Mouse (Mus musculus) urinary bladder, postnatal 10 days (tissue): ENCODE data around the gene Gpr1.
"Not testable (repeated sequence)": the region's sequence is repeated elsewhere in the genome, so short reads cannot be mapped to it uniquely, and the experiment has no call there.

Source experiments
- DNase-seq: peaks from one replicate; pipeline ENCODE4 v3.0.0; 2022; ENCODE audit warnings: low spot score

The Gpr1 gene

DNA sequence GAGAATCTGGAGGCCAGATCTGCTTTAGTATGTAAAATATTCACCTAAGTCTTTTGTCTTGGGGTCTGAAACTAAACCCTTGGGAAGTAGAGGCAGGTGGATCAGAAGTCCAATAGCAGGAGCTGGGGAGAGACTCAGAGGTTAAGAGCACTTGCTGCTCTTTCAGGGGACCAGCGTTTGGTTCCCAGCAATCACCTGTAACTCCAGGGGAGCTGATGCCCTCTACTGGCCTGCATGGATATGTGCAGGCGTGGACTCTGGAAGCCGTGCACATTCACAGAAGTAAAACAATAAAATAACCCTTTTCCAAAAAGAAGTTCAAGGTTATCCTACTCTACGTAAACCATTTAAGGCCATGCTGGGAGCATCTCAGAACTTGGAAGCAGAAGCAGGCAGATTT is 4.9 kb upstream of the Gpr1 start:
- DNase-seq = no peak

DNA sequence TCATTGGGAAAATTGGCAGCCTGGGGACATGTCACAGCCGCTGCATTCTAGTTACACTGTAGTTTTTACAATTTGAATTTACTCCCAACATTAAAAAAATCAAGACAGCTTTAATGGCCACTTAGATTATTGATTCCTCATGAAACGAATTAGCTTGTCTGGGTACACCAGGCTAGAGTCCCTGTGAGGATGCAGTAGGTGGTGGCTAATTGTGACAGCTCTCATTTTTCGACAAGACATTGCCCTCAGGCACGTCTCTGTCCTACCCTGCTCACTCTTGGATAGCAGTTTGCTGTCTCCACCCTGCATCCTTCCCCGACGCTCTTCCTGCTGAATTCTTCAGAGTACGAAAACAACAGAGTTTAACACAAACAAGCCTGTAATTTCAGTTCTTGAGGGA is 288 bp upstream of the Gpr1 start:
- no peak for DNase-seq

DNA sequence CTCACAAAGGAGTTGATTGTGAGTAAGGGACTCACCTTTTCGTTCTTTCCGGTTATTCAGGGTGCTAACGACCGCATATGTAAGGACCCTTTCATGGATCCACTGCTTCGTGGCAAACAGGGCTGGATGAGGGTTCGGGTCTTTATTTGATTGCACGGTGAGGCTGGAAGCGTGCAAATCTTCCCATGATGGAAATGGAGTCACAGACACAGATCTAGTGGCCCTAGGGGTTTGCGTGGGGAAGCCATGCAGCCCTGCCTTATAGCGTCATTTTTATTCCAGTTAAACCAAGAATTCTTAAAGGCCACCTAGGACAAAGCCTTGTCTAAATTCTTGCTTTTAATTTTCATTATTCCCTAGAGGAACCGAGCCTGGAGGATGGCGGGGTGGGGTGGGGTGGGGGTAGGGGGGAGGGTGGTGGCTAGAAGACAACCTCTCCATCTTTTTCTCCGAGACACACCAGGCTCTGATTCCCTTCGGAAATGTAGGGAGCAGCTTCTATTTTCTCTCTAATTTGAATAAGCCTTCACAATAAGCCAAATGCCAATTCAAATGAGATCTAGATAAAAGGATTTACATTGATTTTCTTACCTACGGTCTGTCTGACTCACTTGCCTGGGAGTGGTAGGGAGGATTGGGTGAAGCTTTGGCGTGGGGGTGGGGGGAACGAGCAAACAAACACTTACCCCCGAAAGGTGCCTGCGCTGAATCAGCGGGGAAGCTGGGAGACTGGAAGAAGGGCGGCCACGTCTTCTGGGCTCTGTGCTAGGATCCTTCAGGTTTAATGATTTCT is 669 bp downstream of the Gpr1 start:
- DNase-seq = no peak

DNA sequence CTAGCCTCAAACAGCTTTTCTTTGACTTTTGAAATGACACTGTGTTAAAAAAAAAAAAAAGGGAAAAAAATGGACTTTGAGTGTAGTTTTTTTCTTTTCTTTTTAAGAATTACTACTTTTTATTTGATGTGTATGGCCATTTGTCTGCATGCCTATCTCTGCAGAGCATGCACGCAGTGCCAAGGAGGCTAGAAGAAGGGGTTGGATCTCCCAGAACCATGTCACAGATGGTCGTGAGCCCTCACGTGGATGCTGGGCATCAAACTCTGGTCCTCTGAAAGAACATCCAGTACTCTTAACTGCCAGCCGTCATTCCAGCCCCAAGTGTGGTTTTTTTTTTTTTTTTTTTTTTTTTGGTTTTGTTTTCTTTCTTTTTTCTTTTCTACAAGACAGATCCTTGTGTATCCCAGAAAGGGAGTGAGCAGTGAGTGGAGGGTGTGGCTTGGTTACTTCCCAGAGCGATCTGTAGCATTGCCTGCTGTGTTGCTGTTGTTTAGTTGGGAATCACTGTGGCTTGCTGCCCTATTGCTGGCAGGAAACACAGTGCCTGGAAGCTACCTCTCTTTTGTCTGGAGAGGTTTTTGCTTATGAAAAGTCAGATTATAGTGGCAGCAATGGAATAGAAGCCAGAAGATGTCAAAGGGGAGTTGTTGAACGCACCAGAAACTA is 4.3 kb downstream of the Gpr1 start:
- DNase-seq = no peak

DNA sequence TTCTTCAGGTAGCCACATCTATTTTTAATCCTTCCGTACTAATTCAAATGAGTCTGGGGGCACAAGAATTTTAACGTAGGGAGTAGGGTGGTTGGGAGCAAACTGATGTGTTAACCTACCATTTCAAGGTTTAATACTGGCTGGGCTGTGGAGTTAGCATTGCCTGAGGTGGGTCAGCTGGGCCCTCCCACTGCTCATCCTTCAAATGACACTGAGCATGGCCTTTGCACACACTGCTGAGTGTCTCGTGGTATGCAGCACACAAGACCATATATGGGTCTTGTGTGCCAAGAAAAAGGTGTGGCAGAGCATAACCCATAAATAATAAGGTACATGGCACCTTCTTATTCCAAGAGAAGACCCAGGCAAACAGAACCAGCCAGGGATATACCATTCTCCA is 6.7 kb downstream of the Gpr1 start:
- DNase-seq = no peak

DNA sequence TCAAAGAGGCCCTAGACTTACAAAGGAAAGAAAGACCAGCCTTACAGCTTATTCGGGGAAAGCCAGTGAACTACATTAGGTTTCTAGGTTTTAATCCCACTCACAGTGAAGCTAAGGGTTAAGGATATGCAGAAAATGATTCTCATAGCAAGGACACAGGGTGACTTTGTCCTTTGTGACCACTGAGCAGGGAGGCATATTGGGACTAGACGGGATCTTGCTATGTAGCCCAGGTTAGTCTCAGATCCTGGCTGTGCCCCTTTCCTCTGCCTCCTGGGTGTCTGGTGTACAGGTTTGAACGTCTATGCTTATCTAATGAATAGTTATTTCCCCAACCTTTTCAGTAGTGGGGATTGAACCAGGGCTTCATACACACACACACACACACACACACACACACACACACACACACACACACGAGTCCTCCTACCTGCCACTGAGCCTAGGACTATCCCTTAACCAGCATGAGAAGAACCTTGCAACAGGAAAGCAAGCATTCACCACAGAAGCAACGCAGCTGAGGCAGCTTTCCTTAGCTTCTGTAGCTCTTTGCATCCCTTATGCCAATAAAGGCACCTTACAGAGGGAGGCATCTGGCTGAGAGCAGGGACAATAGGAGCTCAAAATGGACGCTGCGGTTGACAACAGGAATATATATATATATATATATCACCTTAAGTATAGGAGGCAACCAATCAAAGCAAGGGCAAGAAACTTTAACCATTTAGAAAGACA is 9.5 kb downstream of the Gpr1 start:
- DNase-seq = no peak

DNA sequence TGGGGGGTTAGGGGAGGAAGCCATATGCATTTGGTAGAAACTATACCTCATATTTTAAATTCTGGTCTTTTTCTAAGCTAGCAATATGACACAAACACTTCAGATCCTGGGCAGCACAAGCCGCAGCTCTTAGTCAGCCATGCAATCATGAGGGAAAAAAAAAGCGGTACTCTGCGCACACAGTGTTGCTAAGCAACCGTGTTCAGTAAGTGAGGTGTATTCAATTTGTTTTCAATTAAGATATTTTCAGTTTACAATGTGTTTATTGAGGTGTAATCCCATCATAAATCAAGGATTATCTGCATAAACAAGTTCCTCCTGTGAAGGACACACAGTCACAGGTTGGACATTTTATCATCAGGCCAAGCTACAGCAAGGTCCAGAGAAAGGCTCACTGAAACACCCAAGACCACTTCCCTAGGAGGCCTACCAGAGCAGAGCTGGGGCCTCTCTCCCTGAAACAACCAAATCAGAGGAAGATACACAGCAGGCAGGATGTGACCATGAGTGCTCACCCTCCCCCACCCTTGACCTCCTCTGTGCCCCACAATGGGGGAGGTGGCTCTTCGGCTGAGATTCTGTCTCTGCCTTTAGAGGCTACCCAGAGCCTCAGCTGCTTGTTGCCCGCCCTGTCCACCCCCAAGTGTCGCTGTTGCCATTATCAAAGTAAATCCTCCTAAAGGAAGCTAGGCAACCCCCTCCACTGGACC is 10.2 kb downstream of the Gpr1 start:
- no peak for DNase-seq

DNA sequence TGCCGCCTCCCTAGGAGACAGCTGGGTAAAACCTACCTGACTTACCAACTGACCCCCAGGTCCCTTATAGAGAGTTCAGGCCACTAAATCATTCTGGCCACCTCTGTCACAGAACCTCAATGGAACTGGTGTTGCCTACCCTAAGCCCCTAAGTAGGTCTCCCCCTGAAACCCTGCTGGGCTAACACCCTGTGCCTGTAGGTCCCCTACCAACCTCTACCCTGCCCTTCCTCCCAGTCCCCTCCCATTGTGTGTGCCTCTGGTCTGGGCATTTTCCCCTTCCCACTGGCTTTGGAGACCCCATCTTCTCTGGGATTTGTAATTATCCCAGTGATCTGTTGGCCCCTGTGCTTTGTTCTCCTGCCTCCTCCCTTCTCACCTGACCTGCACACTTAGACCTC is 10.9 kb downstream of the Gpr1 start:
- no peak for DNase-seq

DNA sequence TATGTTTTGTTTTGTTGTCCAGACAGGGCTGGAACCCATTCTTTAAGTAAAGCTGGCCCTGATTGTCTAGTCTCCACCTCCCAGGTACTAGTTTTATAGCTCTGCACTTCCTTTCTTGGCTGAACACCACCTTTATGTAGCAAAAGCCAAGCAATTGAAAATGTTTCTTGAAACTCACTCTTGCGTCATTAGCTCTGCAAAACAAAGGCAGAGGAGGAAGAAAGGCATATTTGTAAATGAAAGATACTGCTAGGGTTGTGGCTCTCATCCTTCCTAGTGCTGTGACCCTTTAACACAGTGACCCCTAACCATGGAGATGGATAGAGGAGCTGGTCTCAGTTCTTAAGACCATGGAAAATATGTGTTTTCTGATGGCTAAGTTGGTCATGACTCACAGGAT is 12.7 kb downstream of the Gpr1 start:
- no peak for DNase-seq

DNA sequence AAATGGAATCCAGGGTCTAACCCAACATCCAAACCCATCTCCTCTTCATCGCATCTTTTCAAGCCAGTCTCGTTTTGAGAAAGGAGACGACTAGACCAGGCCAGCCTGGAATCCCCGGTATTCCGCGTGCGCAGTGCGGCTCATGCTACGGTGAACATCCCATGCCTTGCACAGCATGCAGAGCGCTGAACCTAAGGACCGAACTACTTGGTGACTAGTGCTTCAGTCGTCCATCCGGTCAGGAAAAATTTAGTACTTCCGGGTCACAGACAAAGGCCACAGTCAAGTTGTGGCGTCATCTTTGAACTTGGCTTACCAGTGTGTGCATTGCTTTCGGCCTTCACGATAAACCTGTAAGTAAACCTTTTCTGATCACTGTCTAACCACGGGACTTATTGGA is 14.0 kb downstream of the Gpr1 start:
- DNase-seq = no peak

DNA sequence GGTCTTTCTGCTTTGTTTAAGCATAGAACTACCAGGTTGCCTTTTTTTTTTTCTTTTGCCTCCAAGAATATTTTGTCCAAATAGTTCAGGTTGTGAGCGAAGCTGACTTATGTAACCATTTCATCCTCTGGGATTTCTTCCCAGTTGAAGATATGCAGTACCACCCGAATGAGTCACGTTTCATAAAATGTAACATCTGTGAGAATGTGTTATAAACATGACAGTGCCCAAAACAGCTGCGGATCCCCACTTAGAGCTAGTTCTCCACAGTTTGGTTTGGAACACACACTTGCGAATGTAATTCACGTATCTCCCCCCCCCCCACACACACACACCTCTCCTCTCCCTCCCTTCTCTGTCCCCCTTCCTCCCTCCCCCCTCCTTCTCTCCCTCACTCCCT is 15.0 kb downstream of the Gpr1 start:
- DNase-seq = no peak

DNA sequence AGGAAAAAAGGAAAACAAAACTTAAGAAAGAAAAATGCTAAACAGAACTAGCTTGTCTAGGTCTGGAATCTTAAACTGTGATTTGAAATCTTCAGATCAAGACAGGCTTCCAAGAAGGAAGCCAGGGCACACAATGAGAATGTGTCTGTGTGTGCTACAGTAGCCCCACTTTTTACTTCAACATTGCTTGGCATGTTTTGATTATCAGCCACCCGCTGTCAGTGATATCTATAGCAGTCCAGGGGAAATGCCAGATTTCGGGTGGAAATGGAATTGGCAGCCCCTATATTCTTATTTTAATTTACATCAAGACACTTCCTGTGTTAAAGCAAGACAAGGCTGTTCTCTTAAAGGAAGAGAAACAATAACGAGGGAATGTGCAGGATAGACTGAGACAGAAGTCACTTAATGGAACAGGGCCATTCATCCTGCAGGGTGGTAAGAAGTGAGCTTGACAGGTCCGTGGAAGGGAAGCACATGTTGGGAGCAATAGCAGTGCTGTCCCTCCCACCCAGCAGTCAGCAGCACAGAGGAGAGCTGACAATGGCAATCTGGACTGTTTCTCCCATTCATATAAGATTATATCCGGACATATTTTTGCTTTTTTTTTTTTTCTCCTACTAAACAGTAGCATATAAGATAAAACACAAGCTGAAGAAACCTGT is 18.4 kb downstream of the Gpr1 start:
- DNase-seq = no peak

DNA sequence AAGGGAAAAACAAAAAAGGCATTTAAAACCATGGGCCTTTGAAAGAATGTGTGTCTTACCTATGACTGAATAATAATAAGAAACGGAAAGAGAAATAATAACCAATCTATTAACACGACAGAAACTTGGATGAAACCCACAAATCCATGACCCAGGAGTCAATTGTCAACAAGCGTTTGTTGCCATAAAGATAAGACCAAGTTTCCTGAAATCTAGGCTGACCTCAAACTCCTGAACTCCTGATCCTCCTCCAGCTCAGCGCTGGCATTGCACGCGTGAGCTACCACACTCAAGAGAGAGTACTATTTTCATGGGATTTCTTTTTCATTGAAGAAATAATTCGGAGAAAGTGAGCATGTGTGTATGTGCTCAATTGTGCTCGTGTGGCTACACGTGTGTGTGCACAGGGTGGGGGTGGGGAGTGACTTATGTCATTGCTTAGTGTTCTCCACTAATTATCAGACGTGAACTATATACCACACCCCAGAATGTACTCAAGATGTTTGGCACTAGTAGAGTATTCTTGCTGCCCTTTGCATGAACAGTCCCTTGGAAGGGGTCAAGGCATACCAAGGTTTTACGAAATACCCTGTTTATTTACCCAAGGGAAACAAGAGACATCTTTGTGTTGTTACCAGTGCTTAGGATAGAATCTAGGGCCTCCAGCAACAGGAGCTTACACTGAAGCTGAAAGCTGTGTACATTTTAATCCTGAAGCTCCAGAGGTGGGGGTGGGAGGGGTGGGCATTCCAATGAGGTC is 21.9 kb downstream of the Gpr1 start:
- DNase-seq = no peak

DNA sequence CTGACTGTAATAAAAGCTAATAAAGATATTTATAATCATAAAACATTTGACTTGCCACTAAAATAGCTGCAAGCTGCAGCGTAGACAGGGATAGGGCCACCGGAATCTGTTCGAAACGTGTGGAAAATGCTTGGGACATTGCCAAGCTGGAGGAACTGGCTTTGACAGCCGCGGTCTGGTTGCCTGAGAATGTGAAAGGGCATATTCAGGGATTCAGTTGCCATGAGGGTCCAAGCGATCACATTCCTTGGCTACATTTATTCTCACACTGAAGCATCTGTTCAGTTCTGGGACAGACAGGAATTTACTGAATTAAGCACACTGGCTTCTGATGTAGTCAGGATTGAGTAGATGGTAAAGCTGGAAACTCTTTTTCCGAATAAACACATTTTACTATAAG is 23.5 kb downstream of the Gpr1 start:
- no peak for DNase-seq

DNA sequence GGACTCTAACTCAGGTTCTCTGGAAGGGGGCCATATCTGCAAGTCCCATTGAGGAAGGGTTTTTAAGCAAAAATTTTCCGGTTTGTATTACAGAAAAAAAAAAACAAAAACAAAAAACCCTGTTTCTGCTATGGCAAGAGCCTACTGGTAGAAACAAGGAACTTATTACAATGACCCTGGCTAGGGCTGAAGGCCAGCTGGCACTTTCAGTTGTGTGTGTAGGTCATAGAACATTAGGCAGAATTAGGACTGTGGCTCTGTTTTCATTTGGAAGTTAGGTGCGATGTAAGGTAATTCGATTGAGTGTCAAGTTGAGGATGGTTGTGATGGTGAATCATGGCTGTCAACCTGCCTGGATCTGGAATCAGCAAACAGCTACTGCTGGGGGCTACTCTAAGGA is 25.8 kb downstream of the Gpr1 start:
- no peak for DNase-seq

DNA sequence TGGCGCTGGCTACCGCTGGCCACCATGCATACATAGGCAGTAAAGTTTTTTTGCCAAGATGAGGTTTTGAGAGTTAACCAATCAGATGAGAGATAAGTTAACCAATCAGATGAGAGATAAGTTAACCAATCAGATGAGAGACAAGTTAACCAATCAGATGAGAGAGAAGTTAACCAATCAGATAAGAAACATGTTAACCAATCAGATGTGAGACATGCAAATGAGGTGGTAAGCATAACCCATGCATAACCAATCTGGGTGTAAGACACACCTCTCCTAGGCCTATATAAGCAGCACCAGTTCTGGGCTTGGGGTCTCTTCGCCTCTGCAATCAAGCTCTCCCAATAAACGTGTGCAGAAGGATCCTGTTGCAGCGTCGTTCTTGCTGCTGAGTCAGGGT is 28.9 kb downstream of the Gpr1 start:
- DNase-seq = not testable (repeated sequence)

DNA sequence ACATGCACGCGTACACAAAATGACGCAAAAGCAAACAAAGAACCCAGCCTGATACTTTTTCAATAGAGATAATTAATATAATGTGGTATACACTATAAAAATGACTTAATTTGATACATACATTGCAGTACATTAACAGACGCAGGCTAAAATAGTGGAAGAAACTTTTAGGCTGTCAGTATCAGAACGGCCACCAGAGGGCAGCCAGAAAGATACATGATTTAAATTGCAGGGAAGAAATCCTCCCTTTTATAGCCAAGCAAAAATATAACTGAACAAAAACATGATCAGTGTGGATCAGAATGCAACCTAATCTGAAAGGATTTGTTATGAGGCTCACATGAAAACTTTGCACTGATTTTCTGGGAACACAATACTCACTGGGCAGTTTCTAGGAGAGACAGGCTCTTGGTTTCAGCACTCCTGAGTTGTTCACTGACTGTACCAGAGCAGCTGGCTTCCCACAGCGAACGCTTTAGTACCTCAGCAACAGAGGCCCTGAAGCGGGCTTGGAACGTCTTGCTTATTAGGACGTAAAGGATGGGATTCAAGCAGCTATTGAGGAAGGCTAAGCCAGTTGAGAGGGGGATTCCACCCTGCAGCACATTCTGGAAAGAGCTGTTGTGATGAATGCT is 31.6 kb downstream of the Gpr1 start:
- DNase-seq = no peak

DNA sequence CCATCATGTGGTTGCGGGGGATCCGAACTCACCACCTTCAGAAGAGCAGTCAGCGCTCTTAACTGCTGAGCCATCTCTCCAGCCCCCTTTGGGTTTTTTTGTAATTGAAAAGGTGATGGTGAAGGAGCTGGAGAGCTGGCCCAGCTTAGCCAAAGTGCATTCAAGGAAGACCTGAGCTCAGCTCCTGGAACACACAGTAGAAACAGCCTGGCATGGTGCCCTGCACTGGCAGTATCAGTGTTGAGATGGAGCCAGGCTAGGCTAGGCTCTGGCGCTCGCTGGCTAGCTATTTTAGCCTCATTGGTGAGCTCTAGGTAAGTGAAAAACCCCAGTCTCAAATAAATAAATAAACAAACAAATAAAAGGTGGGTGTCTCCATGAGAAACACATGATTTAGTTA is 32.1 kb downstream of the Gpr1 start:
- DNase-seq = no peak

DNA sequence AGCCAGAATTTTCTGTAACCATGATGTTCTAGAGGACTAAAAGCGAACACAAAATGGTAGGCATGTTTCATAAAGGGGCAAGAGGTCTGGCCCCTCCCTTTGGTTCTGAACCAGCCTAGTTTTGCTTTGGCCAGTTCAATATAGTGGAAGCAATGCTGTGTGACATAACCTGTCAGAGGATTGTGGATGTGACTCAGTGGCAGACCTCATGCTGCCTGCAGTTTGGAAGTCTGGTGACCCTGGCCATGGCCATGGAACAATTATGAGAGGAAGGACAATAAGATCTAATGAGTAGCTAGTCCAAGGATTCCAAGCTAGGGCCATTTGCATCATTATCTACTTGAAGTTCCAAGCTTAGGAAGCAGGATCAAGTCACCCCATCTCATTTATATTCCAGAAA is 32.9 kb downstream of the Gpr1 start:
- DNase-seq = no peak

DNA sequence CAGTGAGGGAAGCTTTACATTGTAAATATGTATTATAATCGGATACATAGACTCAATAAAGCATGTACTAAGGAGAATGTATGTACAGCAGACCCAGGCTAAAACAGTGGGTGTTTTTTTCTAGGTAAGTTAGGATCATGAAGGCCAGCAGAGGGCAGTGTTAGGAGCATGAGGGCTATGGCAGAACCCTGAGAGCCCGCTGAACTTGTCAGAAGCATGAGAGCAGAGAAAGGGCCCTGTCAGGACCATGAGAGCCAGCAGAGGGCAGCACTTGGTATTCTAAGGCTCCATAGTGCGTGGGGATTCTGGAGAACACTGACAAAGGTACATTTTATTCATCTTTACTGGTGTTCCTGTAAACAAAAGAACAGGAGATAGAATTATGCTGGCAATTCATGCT is 33.3 kb downstream of the Gpr1 start:
- peak; percentile 55 for DNase-seq

DNA sequence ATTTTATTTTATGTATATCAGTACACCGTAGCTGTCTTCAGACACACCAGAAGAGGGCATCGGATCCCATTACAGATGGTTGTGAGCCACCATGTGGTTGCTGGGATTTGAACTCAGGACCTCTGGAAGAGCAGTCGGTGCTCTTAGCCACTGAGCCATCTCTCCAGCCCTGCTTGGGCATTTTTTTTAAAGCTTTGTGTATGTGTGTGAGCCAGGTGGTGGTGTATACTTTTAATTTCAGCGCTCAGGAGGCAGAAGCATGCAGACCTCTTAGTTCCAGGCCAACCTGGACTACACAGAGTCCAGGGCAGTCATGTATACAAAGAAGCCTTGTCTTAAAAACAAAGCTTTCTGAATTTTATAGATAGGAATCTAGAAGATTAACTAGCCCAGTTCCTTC is 33.8 kb downstream of the Gpr1 start:
- DNase-seq = not testable (repeated sequence)
